Mouse (Mus musculus): ENCODE measurements around the gene Stk25.

Gene Stk25

DNA sequence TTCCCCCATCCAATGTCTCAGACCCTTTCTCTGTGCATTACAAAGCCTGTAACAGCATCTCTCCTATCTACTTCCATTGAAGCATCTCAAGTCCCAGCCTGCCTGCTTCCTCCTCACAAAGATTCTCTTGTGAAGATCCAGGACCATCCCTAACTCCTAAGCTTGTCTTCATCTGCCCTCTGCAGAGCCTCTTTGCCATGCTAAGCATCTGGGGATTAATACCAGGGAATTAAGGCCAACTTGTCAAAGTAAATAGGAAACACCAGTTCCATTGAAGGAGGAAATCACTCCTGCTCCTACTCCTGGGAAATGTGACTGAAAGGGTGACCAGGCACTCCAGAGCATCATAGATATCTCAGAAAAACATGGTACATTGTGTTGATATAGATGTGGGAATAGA, 11.5 kb upstream of the Stk25 start:
- no peak for DNase-seq (ENCODE audit: low spot score in 2 of 2)

DNA sequence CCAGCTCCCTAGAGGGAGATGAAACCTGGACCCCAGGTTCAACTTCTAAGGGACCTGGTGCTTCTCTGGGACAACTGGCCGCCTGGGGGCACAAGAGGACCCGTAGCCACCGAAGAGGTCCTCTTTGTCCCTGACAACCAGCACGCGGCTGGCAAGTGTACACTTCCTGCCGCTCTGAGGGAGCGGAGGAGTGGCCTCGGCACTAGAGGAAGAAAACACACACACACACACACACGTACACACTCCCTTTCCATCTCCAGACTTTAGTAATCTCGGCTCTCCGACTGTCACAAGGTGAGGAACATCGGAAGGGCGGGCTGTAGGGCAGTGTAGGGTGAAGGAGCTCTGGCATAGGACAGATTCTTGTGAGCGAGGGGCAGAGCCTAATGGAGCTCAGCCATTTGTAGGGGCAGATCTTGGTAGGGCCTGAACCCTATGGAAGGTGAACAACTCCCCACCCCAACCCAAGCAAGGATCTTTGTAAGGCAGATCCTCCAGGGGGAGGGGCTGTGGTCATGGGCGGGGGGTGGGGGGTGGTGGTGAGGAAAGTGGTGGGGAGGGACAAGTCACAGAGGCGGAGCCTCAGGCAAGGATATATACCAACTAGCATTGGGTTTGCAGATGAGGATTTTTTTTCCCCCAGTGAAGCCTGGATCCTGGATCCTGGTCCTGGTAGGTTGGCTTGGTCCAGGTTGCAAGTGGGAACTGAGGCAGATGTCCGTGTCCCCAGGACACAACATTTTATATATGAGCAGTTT, 10.5 kb upstream of the Stk25 start:
- peak; percentile 55 to 58 for DNase-seq (ENCODE audit: low spot score in 2 of 2)

DNA sequence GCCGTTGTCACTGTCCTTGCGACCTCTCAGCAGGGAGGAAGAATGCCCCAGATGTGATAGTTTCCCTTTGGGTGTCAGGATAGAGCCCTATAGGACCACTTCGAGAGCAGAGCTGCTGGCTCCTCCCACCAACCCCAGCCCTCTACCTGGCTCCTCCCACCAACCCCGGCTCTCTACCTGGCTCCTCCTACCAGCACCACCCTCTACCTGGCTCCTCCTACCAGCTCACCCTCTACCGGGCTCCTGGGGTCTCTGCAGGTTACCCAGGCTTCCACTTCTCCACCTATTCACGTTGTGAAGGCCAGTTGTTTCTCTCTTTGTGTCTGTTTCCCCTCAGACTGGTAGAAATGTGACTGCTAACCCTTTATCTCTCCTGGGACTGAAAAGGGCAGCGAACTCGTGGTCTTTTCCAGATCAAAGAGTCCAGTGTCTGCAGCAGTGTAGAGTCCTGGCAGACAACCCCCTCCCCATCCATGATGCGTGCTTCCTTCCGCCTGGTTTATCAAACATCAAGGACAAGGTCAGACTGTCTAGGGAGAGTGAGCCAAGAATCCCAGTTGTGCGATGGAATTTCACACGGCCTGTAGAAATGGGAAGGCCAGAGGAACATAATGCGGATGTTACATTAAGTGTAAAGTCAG, 9.4 kb upstream of the Stk25 start:
- DNase-seq (ENCODE audit: low spot score in 2 of 2) = no peak

DNA sequence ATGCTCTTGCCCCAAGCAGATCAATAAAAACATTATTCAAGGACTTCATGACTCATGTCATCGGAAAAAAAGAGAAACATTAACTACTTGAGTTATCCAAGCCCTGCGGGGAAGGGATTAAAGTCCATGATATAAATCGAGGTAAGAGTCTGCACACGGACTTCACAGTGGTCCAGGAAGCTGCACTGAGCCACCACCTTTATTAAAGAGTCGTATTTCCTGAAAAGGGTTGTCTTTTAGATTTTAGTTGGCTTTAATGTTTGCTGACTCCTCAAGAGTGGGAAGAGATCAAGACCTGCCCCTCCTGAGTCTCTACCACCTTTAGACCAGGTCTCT, 1.5 kb downstream of the Stk25 start:
- DNase-seq (ENCODE audit: low spot score in 2 of 2) = no peak

DNA sequence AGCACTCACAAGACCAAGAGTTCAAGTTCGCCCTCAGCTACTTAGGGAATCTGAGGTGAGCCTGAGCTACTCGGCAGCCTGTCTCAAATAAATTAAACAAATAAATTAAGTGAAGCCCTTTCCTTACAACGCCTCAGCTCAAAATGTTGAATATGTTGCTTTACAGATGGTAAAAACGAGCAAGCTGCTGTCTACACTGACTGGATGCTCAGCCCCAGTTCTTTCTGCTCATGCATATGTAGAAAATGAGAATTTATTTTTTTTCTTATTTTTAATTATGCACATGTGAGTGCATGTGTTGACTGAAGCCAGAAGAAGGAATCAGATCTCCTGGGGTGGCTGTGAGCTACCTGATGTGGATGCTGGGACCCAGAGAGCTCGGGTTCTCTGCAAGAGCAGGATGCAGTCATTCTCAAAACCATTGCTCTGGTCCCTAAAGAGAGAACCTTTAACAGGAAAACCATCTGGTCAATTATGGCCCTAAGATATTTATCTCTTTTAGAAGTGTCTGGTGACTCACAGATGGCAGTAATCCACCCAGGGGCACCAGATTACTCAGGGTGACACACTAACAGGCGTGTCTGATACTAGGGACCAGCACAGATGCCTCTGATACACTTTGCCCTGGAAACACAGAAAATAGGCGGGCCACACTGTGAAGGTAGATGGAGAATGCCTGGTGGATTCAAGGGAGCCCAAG, 2.0 kb downstream of the Stk25 start:
- no peak for DNase-seq (ENCODE audit: low spot score in 2 of 2)

DNA sequence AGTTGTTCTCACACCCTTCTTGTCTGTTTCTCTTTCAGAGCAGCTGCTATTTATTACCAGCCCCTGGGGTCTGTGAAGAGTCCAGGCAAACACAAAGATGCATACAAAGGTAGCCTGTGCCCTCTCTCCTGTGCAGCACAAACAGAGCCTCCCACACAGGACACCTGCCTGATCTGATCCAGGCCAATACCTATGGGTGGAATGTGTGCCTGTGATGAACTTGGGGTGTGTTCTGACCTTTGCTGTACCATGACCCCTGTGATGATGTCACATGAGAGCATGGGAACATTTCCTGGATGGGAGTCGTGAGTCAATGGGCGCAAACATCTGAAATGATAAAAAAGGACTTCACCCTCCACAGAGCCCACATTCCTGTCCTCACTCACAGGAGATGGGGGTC, 3.7 kb downstream of the Stk25 start:
- no peak for DNase-seq (ENCODE audit: low spot score in 2 of 2)

DNA sequence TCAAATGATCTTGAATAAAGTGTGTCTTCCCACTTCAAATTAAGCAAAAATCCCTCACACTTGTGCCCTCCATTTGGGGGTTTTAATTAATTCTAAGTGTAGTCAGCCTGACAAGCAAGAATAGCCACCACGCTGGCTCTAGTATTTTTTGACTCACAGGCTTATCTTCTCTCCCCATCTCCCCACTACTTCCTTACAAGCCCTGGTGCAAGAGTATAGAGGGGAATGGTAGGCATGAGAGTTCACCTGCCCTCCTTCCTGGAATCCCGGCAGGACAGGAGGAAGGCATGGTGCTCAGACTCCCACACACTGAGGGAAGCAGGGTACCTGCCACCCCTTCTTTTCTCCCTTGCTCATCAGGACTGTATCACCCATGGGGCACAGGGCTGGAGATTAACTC, 4.2 kb downstream of the Stk25 start:
- DNase-seq (ENCODE audit: low spot score in 2 of 2) = no peak

DNA sequence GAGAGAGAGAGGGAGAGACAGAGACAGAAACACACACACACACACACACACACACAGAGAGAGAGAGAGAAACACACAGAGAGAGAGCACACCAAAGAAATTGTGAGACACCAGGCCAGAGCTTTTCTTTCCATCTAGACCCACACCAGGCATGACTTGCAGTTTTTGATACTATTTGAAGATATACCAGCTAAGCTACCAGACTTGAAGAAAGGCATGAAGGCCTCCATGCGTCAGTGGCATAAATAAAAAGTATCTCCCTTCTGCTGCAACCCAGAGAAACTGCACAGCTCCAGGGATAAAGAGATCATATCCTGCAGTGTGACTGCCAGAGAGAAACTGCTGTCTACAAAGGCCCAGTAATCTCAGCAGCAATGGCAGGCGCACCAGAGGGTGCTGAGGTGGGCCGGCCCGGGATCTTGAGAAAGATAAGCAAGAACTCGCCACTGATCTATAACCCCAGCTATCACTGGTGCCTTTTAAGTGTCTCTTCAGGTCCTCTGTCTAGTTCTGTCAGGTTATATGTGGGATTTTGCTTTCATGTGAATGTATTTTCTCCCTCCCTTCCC, 8.8 kb downstream of the Stk25 start:
- DNase-seq (ENCODE audit: low spot score in 2 of 2) = no peak

DNA sequence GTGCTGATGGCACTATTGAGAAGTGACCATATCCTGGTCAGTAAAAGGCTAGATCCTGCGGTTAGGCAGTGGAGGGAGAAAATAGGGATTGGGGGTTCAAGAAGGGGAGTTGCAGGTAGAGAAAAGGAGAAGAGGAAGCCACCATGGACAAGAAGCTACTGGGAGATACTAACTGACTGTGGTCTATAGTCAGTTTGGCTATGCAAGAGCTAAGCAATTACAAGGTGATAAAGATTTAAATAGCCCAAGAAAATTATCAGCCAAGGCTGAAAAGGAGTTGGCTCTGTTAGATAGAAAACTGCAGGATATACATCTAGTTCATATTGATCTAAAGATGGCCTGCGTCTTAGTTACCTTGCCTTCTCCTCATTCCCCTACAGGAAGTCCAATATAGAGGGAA, 15.8 kb downstream of the Stk25 start:
- DNase-seq (ENCODE audit: low spot score in 2 of 2) = no peak

DNA sequence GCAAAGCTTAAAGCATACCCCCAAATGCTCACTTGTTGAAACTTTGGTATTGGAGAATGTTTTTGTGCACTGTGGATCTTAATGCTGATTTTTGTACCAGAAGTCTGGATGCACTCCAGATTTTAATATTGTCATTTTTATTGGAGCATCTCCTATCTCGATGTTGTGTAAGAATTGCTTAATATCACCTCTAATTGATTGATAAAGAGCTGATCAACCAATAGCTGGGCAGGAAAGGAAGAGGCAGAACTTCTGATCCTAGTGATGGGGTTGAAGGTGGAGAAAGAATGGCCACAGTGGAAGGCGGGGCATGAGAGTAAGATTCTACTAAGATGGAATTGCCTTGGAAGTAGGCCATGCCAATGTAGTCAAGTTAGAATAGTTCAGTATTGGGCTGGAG, 16.5 kb downstream of the Stk25 start:
- no peak for DNase-seq (ENCODE audit: low spot score in 2 of 2)

DNA sequence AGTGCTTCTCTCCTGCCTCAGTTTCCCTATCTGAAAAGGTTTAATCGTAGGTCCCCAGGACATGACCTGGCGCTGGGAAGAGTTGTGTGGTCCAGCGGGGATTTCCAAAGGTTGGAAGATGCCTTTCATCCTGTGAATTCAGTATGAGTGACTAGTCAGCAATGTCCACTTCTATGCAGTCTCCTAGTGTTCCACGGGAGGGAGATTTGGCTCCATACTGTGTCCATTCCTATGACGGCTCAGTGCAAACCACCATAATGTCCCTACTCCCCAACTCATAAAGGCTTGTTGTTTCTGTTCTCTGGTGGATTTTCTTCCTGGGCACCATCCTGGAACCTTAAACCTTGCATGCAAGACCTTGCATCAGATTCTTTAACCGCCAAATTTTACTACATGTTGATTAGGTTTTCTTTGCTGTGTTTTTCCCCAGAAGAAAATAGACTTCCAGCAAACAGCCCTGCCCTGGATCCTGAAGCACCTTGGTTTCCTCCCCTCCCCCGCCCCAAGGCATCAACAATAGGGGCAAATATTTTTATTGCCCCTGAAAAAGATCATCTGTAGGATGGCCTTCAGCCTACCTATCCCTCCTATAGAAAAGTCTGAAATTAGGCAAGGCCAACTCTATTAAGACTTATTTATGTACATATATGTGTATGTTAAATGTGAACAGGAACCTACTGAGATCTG, 22.1 kb downstream of the Stk25 start:
- DNase-seq (ENCODE audit: low spot score in 2 of 2) = no peak

DNA sequence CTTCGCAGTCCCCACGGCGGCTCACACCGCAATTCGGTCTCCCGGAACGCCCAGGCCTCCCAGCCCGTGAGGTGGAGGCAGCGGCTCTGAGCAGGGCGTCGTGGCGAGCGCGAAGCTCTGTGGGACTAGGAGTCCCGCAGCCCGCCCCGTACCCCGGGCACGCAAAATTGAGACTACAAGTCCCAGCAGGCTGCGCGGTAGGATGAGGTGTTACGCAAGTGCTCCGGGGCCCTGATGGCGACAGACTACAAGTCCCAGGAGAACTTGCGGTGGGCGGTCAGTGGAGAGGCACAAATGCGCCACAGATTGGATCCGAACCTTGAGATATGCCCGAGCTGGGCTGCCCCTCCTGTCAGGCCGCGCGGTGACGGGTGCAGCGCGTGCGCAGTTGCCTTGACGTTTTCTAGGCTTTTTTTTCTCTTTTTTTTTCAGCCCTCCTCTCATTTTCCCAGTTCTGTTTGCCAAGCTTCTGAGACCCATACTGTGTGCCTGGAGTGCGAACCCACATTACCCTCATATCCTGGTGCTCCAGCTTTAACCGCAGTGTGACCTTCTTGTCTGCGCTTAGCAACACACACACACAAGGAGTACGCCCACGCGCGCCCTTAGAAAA, 22.8 kb downstream of the Stk25 start:
- peak; percentile 99 for DNase-seq (ENCODE audit: low spot score in 2 of 2)

DNA sequence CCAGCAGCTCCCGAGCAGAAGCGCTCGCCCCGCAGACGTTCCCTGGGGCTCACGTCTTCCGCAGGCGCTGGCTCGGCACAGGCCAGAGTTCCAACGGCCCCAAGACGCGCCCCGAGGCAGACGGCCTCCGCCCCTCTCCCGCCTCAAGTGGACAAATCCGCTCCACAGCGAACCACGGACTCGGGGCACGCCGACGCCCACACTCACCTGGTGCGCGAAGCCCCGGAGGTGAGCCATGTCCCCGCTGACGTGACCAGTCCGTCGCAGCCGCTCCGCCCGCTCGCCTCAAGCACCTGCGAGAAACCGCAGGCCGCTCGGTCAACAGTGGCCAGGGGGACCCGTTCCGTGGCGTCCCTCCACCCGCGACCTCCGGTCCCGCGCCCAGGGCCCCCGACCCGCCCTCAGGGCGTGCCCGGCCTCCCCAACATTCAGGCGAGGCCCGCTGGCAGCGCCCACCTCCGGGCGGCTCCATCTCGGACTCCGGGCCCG, 23.3 kb downstream of the Stk25 start:
- DNase-seq (ENCODE audit: low spot score in 2 of 2) = peak in 1 of 2 experiments; percentile 43

DNA sequence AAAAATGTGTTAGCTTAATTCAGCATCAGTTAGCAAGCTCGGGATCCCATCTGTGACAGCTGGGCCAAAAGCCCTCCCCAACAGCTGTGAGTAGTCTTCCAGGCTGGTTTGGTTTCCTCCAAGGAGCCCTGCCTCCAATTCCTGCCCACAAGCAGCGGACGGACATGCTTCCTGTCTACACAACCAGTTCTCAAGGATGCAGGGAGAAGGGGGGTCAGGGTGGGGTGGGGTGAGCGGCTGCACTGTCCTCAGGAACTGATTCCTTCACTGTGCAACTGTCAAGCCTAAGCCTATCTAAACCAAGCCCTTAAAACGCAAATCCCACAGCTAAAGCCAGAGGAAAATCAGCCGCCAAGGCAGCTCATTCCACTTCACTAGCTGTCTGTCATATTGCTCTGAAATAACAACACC, 24.0 kb downstream of the Stk25 start:
- DNase-seq (ENCODE audit: low spot score in 2 of 2) = peak; percentile 57 to 64

DNA sequence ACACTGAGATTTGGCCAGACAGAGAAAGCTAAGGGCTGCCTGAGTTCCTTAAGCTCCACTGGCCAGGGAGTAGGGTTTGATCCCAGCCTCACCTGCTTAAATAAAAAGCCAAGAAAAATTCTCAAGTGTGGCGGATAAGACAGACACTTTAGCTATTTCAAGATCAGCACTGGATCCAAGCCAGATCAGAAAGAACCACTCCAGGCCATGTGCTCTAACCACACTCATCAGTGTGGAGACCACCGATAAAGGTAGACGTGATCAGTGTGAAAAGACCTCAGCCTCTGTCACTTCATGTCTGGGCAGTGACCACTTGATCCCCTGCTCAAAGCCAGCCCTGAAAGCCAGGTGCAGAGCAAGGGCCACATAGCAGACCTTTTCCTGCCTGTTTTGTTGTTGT, 25.7 kb downstream of the Stk25 start:
- no peak for DNase-seq (ENCODE audit: low spot score in 2 of 2)

DNA sequence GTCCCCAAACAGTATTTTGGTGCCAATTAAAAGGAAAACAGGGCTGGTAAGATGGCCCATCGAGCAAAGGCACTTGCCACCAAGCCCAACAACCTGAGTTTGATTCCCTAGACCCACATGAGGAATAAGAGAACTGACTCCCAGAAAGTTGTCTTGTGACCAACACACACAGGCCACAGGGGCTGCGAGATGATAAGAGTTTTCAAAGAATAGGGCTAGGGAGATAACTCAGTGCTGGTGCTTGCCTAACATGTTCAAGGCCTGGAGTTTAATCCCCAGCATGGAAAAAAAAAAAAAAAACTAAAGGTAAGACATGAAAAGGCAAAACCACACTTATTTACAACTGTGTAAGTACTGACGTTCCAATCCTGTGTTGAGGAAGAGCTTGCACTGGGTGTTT, 27.7 kb downstream of the Stk25 start:
- DNase-seq (ENCODE audit: low spot score in 2 of 2) = no peak

DNA sequence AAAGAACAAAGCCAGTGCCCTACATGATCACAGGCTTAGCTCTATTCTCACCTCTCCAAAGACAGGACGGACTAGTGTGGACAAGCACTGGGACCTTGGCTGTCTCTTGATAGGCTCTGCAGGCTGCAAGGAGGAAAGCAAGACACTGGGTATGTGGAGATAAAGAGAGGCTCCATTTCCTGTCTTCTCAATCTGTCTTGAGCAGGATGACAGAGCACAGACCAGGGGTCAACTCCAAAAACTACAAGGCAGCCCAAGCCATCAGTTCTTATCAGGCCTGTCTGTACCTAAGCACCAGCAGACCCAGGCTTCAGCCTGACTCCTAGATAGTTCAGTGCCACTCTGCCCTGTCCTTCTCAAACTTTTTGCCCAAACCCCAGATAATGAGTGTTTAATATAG, 34.0 kb downstream of the Stk25 start:
- no peak for DNase-seq (ENCODE audit: low spot score in 2 of 2)

DNA sequence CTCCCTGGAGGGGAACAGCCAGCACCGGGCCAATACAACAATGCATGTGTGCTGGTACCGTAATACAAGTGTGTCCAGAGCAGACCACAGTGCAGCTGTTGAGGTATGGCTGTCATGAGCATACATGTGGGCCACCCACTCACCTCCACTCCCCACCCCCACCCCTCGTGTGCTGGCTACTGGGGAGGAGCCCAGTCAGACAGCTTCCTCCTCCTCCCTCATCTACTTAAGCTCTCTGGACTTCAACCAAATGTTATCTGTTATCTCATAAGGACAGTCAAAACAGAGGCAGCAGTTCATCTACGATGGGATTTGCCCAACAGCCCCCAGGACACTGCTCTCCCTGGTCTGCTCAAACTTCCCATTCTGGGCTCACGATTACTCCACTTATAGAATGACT, 39.5 kb downstream of the Stk25 start:
- DNase-seq (ENCODE audit: low spot score in 2 of 2) = no peak

DNA sequence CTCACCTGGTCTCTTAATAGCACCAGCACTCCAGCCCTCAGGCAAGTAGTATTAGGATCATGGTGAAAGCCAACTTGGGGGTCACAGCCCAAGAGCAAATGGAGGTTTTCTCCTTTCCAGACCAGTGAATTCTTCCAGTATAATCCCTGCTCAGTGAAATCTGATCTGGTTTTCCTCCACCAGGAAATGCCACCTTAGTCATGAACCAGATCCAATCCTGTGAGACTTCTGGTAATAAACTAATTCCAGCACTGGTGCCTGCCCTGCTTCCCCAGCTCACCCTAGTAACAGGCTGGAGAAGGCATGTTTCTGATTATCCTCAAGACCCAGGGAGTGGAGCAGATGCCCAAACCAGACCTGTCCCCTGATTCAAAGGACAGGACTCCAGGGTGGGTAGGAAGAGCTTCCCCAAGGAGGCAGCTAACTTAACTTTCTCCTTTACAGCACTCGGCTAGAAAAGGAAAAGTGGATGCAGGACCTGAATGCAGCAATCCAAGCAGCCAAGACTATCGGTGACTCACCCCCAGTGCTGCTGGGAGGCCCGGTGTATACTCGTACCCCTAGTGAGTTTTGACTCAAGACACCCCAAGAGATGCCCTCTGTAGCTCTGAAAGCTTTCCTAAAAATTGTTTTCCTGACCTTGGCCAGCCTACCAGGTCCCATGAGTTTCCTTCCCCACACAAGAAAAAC, 40.3 kb downstream of the Stk25 start:
- DNase-seq (ENCODE audit: low spot score in 2 of 2) = no peak

DNA sequence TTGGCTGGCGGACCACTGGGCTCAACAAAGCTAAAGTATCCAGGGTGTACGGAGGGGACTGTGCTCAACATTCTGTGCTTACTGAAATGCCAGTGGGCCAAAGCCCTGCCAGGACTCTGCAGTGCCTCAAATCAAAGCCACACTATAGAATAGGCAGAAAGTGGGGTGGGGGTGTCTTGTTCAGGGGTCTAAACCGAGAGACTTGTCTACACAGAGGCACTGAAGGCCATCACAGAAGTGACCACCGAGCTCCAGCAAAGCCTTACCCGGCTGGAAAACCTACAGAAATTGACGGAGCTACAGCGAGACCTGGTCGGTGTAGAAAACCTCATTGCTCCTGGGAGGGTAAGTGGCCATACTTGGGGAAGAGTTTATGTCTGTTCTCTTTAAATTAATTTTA, 48.7 kb downstream of the Stk25 start:
- DNase-seq (ENCODE audit: low spot score in 2 of 2) = no peak

DNA sequence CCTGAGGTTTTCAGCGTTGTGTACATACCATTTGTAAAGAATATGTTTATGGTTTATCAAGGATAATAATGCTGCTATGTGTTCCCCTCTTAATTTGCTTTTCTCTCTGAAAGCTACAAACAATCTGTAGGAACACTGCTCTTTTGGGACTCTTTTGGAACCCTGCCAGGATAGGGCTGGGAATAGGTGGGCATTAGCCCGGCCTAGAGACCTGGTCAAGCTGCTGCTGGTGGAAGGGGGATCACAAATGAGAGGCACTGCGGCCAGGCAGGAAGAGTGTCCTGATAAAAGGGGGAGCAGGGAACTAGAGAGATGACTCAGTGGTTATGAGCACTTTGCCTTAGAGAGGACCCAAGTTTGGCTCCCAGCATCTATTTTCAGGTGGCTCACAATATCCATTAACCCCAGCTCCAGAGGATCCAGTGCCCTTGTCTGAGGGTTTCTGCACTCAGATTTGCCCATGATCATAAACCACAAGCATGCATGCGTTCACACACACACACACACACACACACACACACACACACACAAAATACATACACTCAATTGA, 49.7 kb downstream of the Stk25 start:
- no peak for DNase-seq (ENCODE audit: low spot score in 2 of 2)
